Mouse (Mus musculus): ENCODE measurements around the gene Rnf144b.

DNA sequence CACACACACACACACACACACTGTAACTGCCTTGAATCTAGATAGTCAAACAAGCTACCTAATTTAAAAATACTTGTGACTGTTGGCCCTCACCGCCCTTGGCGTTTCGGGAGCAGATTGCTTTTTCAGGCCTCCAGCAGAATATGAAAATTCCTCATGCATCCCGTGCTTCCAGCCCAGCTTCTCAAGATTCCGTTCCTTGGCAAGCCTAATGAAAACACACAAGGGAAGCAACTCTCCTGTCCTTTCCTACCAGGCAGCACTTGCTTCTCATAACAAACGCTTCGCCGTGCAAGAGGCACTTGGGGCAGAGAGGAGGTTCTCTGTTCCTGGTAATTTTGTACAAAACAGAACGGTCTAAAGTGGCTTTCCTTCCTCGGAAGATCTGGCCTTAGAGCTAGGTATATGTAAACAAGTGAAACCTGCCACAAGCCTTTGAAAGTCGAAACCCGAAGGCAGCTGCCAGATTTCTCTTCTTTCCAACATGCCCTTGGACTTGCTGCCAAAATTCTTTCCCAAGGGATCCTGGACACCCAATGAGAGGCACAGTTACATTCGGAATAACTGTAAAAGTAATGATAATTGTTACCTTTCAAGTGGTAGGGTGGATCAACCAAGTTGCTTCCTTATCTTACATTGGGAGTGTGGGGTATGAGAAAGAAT is 79.6 kb downstream of the Rnf144b start:
- TF ChIP-seq CTCF (IDR thresholded peaks at IDR 0.05; ENCODE audit: extremely low read depth, insufficient read length, insufficient replicate concordance, low read depth, low read length) = no peak
- no peak for TF ChIP-seq POLR2A (IDR thresholded peaks at IDR 0.05; ENCODE audit: low read depth, low read length)
